Mouse (Mus musculus) liver, adult 2 months (tissue): ENCODE results near the gene Dapk3. TPM values are rescaled to one million over a fixed set of nuclear protein-coding genes. Genes with fewer than 3 reads are reported as not detected.
"Not testable (repeated sequence)": the region's sequence is repeated elsewhere in the genome, so short reads cannot be mapped to it uniquely, and the experiment has no call there.

Source experiments
- DNase-seq: peaks from one replicate; pipeline ENCODE4 v3.0.0-alpha.2; 2011; ENCODE audit warnings: low read depth, low spot score; ENCODE audit errors: extremely low read depth
- H3K27ac ChIP-seq: fragments of 200-500 bp; replicated peaks from 2 replicates; pipeline ENCODE4 v1.5.1; 2012; ENCODE audit warnings: low read depth, mild to moderate bottlenecking, control low read depth, inconsistent platforms, low read length; ENCODE audit not compliant: insufficient read depth
- H3K27me3 ChIP-seq: fragments of 200-500 bp; 2 replicates; pipeline ENCODE4 v1.6.1; 2012; ENCODE audit warnings: mild to moderate bottlenecking, moderate library complexity, low read length, inconsistent platforms; ENCODE audit not compliant: control insufficient read depth, insufficient read depth
- H3K36me3 ChIP-seq: fragments of 200-500 bp; 2 replicates; pipeline ENCODE4 v1.6.1; 2012; ENCODE audit warnings: low read length, inconsistent platforms; ENCODE audit not compliant: control insufficient read depth, insufficient read depth
- H3K4me1 ChIP-seq: fragments of 200-500 bp; 2 replicates; pipeline ENCODE4 v1.6.1; 2011; ENCODE audit warnings: low read length; ENCODE audit not compliant: control insufficient read depth, insufficient read depth
- H3K4me3 ChIP-seq: fragments of 200-500 bp; 2 replicates; pipeline ENCODE4 v1.5.1; 2011; ENCODE audit warnings: low read depth, mild to moderate bottlenecking, control low read depth, low read length, moderate library complexity; ENCODE audit not compliant: insufficient read depth
- H3K79me2 ChIP-seq: fragments of 200-500 bp; 2 replicates; pipeline ENCODE4 v1.6.1; 2012; ENCODE audit warnings: inconsistent platforms, mild to moderate bottlenecking, low read length, moderate library complexity; ENCODE audit not compliant: control insufficient read depth, insufficient read depth
- H3K9ac ChIP-seq: fragments of 200-500 bp; 2 replicates; pipeline ENCODE4 v1.6.1; 2012; ENCODE audit warnings: low read depth, mild to moderate bottlenecking, control low read depth, inconsistent platforms, low read length
- CTCF ChIP-seq: fragments of 200-500 bp; IDR thresholded peaks from 2 replicates; pipeline ENCODE4 v1.5.1; 2011; ENCODE audit warnings: low read depth, low read length, control low read depth
- POLR2A ChIP-seq: fragments of 200-500 bp; IDR thresholded peaks from 2 replicates; pipeline ENCODE4 v1.6.1; 2011; ENCODE audit warnings: low read length, control low read depth; ENCODE audit not compliant: insufficient read depth; ENCODE audit errors: extremely low read depth
- WGBS: fragments of 180-500 bp; shearing (Covaris S2); methylation state at CpG from one replicate; pipeline ENCODE4 v1.1.7; 2018; 5-methylcytosine and 5-hydroxymethylcytosine counted together
- polyA plus RNA-seq: library from polyadenylated mRNA; depleted of rRNA; stranded (reverse); fragments of >200 nt; gene quantifications from 2 replicates; pipeline ENCODE4 v1.2.3, GENCODE M21; 2012
- total RNA-seq: library from RNA; depleted of rRNA; stranded (reverse); fragments of >200 nt; gene quantifications from 2 replicates; pipeline ENCODE4 v1.2.3, GENCODE M21; 2014

The Dapk3 gene
- total and polyA plus RNA-seq, 2 experiments, result 14.1 to 44.2 TPM

DNA sequence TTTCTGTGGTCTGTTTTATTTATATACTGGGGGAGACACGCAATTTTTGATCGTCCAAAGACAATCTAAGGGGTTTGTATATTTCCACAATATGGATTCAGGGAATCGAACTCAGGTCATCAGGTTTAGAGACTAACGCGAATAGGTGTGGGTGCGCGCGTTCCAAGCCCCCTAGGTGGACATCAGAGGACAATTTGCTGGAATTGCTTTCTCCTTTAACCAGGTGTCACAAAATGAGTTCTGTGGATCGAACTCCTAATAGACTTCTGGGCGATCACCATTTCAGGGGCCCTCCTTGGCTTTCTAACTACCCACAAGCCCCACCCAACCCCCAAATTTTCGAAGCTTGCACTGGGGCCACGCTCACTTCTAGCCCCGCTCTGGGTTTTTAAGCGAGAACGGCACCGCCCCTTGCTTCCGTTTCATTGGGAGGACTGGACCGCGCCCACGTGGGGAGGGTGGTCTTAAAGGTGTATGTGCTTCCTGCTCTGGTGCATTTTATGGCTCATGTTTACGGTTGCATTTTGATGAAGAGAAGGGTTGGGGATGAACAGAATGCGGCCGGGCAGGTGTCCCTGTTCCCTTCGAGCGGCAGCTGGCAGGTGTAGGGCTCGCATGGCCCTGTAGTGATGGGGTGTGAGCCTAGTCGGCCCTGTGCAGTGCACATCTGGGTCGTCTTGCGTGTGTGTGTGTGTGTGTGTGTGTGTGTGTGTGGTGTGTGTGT is 14.1 kb upstream of the Dapk3 start:
- H3K27ac ChIP-seq, result peak overlapping the region; percentile 96
- peak overlapping the region; percentile 97 for H3K9ac ChIP-seq
- peak; percentile 76 for DNase-seq
- peaks cover 9% of the 10 kb centered on the region for H3K4me1 ChIP-seq
- no peaks in the 10 kb centered on the region for H3K27me3 ChIP-seq
- no peak for TF ChIP-seq POLR2A
- no peak for TF ChIP-seq CTCF
- H3K4me3 ChIP-seq, result peak overlapping the region; percentile 99
- 3% methylated on average over 29 of the region's 29 CpGs for WGBS
- H3K79me2 ChIP-seq, result peaks cover 26% of the 10 kb centered on the region
- H3K36me3 ChIP-seq, result no peaks in the 10 kb centered on the region

DNA sequence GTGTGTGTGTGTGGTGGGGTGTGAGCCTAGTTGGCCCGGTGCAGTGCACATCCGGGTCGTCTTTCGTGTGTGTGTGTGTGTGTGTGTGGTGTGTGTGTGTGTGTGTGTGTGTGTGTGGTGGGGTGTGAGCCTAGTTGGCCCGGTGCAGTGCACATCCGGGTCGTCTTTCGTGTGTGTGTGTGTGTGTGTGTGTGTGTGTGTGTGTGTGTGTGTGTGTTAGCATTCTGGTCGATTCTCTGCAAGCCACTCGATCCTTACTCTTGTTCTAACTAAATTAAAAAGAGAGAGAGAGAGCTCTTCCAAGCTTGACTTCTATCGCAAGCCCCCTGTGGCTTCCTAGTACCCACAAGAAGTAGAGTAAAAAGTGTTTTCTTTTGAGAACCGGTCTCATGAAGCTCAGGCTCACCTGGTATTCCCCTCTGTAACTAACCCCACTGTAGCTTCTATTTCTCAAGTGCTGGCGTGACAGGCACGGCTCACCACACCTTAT is 13.3 kb upstream of the Dapk3 start:
- 22% methylated on average over 10 of the region's 14 CpGs for WGBS
- peak; percentile 33 for DNase-seq
- not testable (repeated sequence) for H3K36me3 ChIP-seq, H3K4me3 ChIP-seq, H3K9ac ChIP-seq, H3K27me3 ChIP-seq, H3K4me1 ChIP-seq
- peak overlapping the region; percentile 13; the same call in 1 of the 2 replicates for H3K27ac ChIP-seq
- H3K79me2 ChIP-seq, result peaks cover 22% of the 10 kb centered on the region

DNA sequence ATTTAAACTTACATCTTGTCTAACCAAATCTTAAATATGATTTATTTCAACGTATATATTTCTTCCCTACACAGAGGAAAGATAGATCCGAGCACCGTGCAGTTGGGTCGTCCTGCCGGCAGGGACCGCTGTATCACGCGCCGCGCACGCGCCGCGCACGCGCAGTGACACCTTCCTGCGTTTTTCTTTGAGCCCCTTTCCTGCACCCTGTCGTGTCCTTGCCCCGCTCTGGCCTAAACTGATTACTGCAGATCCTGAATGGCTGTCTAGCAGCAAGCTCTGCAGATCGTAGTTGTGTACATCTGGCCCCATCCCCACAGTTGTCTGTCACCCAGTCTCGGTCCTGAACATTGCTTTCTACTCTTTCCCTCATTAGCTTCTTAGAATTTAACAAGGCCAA is 9.7 kb upstream of the Dapk3 start:
- WGBS, result 12% methylated on average over 21 of the region's 21 CpGs
- peak overlapping the region; percentile 79 for H3K27ac ChIP-seq
- peaks cover 6% of the 10 kb centered on the region; the same call in 1 of the 2 replicates for H3K36me3 ChIP-seq
- TF ChIP-seq CTCF, result peak; percentile 86
- no peak for TF ChIP-seq POLR2A
- H3K4me1 ChIP-seq, result peaks cover 17% of the 10 kb centered on the region
- no peaks in the 10 kb centered on the region for H3K27me3 ChIP-seq
- H3K9ac ChIP-seq, result peak overlapping the region; percentile 77
- H3K79me2 ChIP-seq, result peaks cover 15% of the 10 kb centered on the region
- DNase-seq, result peak; percentile 63
- 0 out of 2 replicates have a peak overlapping the region, but pooled peaks have one; percentile 19 for H3K4me3 ChIP-seq

DNA sequence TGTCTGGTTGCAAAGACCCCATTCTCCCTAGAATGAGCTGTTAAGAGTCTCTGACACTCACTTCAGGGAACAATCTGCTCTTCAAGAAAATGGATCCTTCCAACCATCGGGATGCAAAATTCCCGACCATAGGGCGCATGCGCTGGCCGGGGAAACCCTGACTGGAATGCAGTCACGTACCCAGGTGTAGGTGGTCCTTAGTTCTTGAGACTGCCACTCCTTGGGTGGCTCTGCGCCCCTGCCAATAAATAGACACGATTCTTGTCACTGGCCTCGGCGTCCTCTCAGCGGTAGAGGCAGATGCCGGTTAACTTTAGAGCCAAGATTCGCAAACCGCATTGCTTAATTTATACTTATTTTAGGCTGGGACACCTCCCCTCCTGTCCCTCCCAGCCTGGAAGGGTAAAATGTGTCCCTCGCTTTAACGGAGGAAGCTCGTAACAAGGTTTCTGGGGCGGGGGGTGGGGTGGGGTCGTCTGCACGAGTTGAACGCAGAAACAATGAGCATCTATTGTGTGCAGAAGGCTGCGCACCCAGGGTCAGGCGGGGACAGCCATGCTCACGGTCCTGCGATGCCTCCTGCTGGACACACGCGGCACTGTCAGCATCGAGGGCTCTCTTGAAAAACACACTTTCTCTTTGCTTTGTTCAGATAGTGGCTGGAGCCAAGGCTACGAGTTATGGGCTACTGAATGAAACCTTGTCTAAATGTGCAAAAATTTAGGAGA is 8.0 kb upstream of the Dapk3 start:
- Histone ChIP-seq H3K4me3 (no peak overlapping the region), H3K79me2 (peaks cover 20% of the 10 kb centered on the region), H3K36me3 (peaks cover 22% of the 10 kb centered on the region), H3K9ac (no peak overlapping the region), H3K27me3 (no peaks in the 10 kb centered on the region), H3K27ac (peak overlapping the region; percentile 58; the same call in 1 of the 2 replicates), H3K4me1 (peaks cover 22% of the 10 kb centered on the region)
- DNase-seq, result peak; percentile 57
- 12% methylated on average over 29 of the region's 29 CpGs for WGBS
- TF ChIP-seq POLR2A, result no peak
- TF ChIP-seq CTCF, result peak; percentile 99

DNA sequence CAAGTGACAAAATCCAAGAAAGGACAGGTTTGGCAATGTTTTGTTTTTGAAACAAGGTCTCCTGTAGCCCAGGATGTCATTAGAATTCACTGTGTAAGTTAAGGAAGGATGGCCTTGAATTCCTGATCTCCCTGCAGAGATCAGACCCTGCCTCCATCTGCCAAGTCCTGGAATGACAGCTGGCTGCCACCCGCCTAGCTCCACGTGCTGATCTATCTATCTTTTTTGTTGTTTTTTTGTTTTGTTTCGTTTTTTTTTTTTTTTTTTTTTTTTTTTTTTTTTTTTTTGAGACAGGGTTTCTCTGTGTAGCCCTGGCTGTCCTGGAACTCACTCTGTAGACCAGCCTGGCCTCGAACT is 7.5 kb upstream of the Dapk3 start:
- H3K9ac ChIP-seq, H3K4me3 ChIP-seq, H3K27me3 ChIP-seq, DNase-seq: not testable (repeated sequence)
- H3K27ac ChIP-seq, result peak overlapping the region; percentile 94
- peaks cover 28% of the 10 kb centered on the region for H3K36me3 ChIP-seq
- peaks cover 22% of the 10 kb centered on the region for H3K4me1 ChIP-seq
- H3K79me2 ChIP-seq, result peaks cover 20% of the 10 kb centered on the region
- whole genome bisulfite sequencing, result 3% methylated on average over 4 of the region's 4 CpGs
